Mouse (Mus musculus) C2C12 (cell line): Measurements from ENCODE around the gene 4930404N11Rik.

Experiments
- CEBPB ChIP-seq: IDR thresholded peaks from one replicate; pipeline ENCODE4 v1.6.1; 2011; ENCODE audit warnings: low read depth, mild to moderate bottlenecking, control low read depth, moderate library complexity
- CTCF ChIP-seq: IDR thresholded peaks from one replicate; pipeline ENCODE4 v1.5.1; 2011; ENCODE audit not compliant: control insufficient read depth, insufficient read depth, insufficient read length
- FOSL1 ChIP-seq: IDR thresholded peaks from one replicate; pipeline ENCODE4 v1.8.0; 2011; ENCODE audit warnings: mild to moderate bottlenecking, low read length; ENCODE audit not compliant: poor library complexity, insufficient read depth, severe bottlenecking
- MAX ChIP-seq: IDR thresholded peaks from one replicate; pipeline ENCODE4 v1.6.1; 2011; ENCODE audit warnings: mild to moderate bottlenecking, control low read depth
- MYOD1 ChIP-seq: IDR thresholded peaks from one replicate; pipeline ENCODE4 v1.6.1; 2011; ENCODE audit warnings: low read depth; ENCODE audit not compliant: control insufficient read depth, insufficient read length
- MYOG ChIP-seq: IDR thresholded peaks from one replicate; pipeline ENCODE4 v1.6.1; 2011; ENCODE audit not compliant: control insufficient read depth, insufficient read length; ENCODE audit errors: extremely low read depth
- USF1 ChIP-seq: IDR thresholded peaks from one replicate; pipeline ENCODE4 v1.6.1; 2011; ENCODE audit warnings: low read depth, mild to moderate bottlenecking, control low read depth, moderate library complexity

- TF ChIP-seq CTCF (no peak), USF1 (no peak), MYOG (no peak), MYOD1 (no peak), CEBPB (no peak), MAX (no peak), FOSL1 (no peak)
Measured at GRCm38 (mm10) chr10:81323141-81323775, 42.4 kb downstream of the 4930404N11Rik start.
